In genomic region chr4:134117012-134117411, GRCm38 (mm10) we compare ENCODE assay signal across 8 mouse cellular contexts. TPM values are rescaled to one million over a fixed set of nuclear protein-coding genes. Genes with fewer than 3 reads are reported as not detected.
A peak's percentile ranks its signal among the peaks of the same experiment; 100 is the strongest.
DNase-seq lines count a peak whose midpoint lies in the region; ATAC-seq lines count a peak whose summit lies in the region.
"Had no signal": no experiment of that assay in that cellular context is flagged by ENCODE, and none has a peak within 500 bp of the region (broad histone marks: within the 10 kb centered on the region; RNA-seq: fewer than 3 reads in every experiment).

No protein-coding gene starts in this region.

- 17% methylated on average over 8 of the region's 8 CpGs for WGBS in liver, embryonic 12.5 days (ENCODE audit: insufficient replicate concordance)

- H3K4me3 ChIP-seq in liver, embryonic 12.5 days, result no peak overlapping the region
- H3K4me3 ChIP-seq: neural tube, embryonic 12.5 days had no signal

- peaks cover 74% of the 10 kb centered on the region for H3K4me1 ChIP-seq in liver, embryonic 12.5 days

- H3K36me3 ChIP-seq in liver, embryonic 12.5 days, result no peaks in the 10 kb centered on the region
- H3K36me3 ChIP-seq: neural tube, embryonic 12.5 days had no signal

- peak; percentile 91 for DNase-seq in ES-CJ7 (ENCODE audit: low read depth, low spot score)
- DNase-seq in spleen, postnatal 10 days (ENCODE audit: low spot score in 2 of 2), result peak; percentile 27 to 70
- no peak for DNase-seq in adrenal gland, adult 2 months
- no peak for DNase-seq in left cerebral cortex, postnatal 4 days

- H3K27me3 ChIP-seq in liver, embryonic 12.5 days (replicated peaks), result no peaks in the 10 kb centered on the region
- H3K27me3 ChIP-seq: neural tube, embryonic 12.5 days had no signal

- peak overlapping the region; percentile 37; the same call in 1 of the 2 replicates for H3K27ac ChIP-seq in liver, embryonic 12.5 days
- H3K27ac ChIP-seq: neural tube, embryonic 12.5 days had no signal

- no peaks in the 10 kb centered on the region for H3K9me3 ChIP-seq in liver, embryonic 12.5 days (replicated peaks)
- H3K9me3 ChIP-seq: neural tube, embryonic 12.5 days had no signal

- H3K4me2 ChIP-seq in liver, embryonic 12.5 days, result no peak overlapping the region
- H3K4me2 ChIP-seq: neural tube, embryonic 12.5 days had no signal

- peak; percentile 74 for ATAC-seq in CD4-positive, CD25-positive, alpha-beta regulatory T cell, adult 4 months
- no peak for ATAC-seq in liver, embryonic 12.5 days
- no peak for ATAC-seq in erythroid progenitor cell, adult 5-6 weeks (replicated peaks; ENCODE audit: low FRiP score, poor library complexity, severe bottlenecking)

- intact Hi-C loops in left cerebral cortex, postnatal 4 days (cut with DNase I), result no loop called here

- H3K9ac ChIP-seq in liver, embryonic 12.5 days, result no peak overlapping the region
- H3K9ac ChIP-seq: neural tube, embryonic 12.5 days had no signal

RNA-seq across cellular contexts. Expression of gene Sh3bgrl3, which starts 11.6 kb away (rescaled TPM):
- 1,000 to 10,000 TPM in 1 of 2 experiments, 100 to 1,000 TPM in 1; 977 to 1,004 TPM for polyA plus RNA-seq in CD4-positive, CD25-positive, alpha-beta regulatory T cell, adult 4 months (2017; shearing (Covaris generic))
- 187 and 205 TPM in 2 replicates for polyA plus RNA-seq in liver, embryonic 12.5 days (2016; fragmentation: Nextera tagmentation; extraction: Ambion mirVana)
- total RNA-seq in adrenal gland, adult 2 months (2021), result 100 to 1,000 TPM in 1 of 2 experiments, 10 to 100 TPM in 1; 99.6 to 109 TPM
- polyA plus RNA-seq in adrenal gland, adult 2 months (2012; rRNA removed), result 380 and 502 TPM in 2 replicates
- 100 to 1,000 TPM; 214 to 231 TPM for total RNA-seq in left cerebral cortex, postnatal 4 days (2021)
- 129 and 180 TPM in 2 replicates for total RNA-seq in erythroid progenitor cell, adult 5-6 weeks (2015; ENCODE audit: low replicate concordance)
- total RNA-seq in erythroid progenitor cell, adult 5-6 weeks (2017; ENCODE audit: low replicate concordance), result 22.6 and 67.0 TPM in 2 replicates

RNA-seq across cellular contexts. Expression of gene Ubxn11, which starts 14.6 kb away (rescaled TPM):
- polyA plus RNA-seq in CD4-positive, CD25-positive, alpha-beta regulatory T cell, adult 4 months (2017; shearing (Covaris generic)), result 10 to 100 TPM; 31.2 to 54.2 TPM
- 3.4 and 3.7 TPM in 2 replicates for polyA plus RNA-seq in liver, embryonic 12.5 days (2016; fragmentation: Nextera tagmentation; extraction: Ambion mirVana)
- 1 to 10 TPM; 5.4 to 6.7 TPM for total RNA-seq in adrenal gland, adult 2 months (2021)
- 7.5 and 10.1 TPM in 2 replicates for polyA plus RNA-seq in adrenal gland, adult 2 months (2012; rRNA removed)
- 10 to 100 TPM; 16.9 to 24.0 TPM for total RNA-seq in left cerebral cortex, postnatal 4 days (2021)
- not detected in 2 replicates for total RNA-seq in erythroid progenitor cell, adult 5-6 weeks (2015; ENCODE audit: low replicate concordance)
- 4.5 TPM in 1 of 2 replicates, not detected in the other for total RNA-seq in erythroid progenitor cell, adult 5-6 weeks (2017; ENCODE audit: low replicate concordance)

RNA-seq across cellular contexts. Expression of gene Cd52, which starts 22.1 kb away (rescaled TPM):
- 1,000 to 10,000 TPM; 2,918 to 3,094 TPM for polyA plus RNA-seq in CD4-positive, CD25-positive, alpha-beta regulatory T cell, adult 4 months (2017; shearing (Covaris generic))
- 18.5 and 21.5 TPM in 2 replicates for polyA plus RNA-seq in liver, embryonic 12.5 days (2016; fragmentation: Nextera tagmentation; extraction: Ambion mirVana)
- 10 to 100 TPM; 17.0 to 23.2 TPM for total RNA-seq in adrenal gland, adult 2 months (2021)
- polyA plus RNA-seq in adrenal gland, adult 2 months (2012; rRNA removed), result 9.5 and 9.7 TPM in 2 replicates
- 1 to 10 TPM; 1.1 to 1.6 TPM for total RNA-seq in left cerebral cortex, postnatal 4 days (2021)
- 157 and 288 TPM in 2 replicates for total RNA-seq in erythroid progenitor cell, adult 5-6 weeks (2015; ENCODE audit: low replicate concordance)
- 103 and 211 TPM in 2 replicates for total RNA-seq in erythroid progenitor cell, adult 5-6 weeks (2017; ENCODE audit: low replicate concordance)

RNA-seq across cellular contexts. Expression of gene Crybg2, which starts 56.4 kb away (rescaled TPM):
- 10 to 100 TPM; 20.9 to 28.2 TPM for polyA plus RNA-seq in CD4-positive, CD25-positive, alpha-beta regulatory T cell, adult 4 months (2017; shearing (Covaris generic))
- 0.71 and 0.82 TPM in 2 replicates for polyA plus RNA-seq in liver, embryonic 12.5 days (2016; fragmentation: Nextera tagmentation; extraction: Ambion mirVana)
- total RNA-seq in adrenal gland, adult 2 months (2021), result under 1 TPM; 0.14 to 0.46 TPM
- 0.12 and 0.21 TPM in 2 replicates for polyA plus RNA-seq in adrenal gland, adult 2 months (2012; rRNA removed)
- 1 to 10 TPM; 5.8 to 8.5 TPM for total RNA-seq in left cerebral cortex, postnatal 4 days (2021)
- total RNA-seq in erythroid progenitor cell, adult 5-6 weeks (2015; ENCODE audit: low replicate concordance), result 5.0 TPM in 1 of 2 replicates, not detected in the other
- not detected in 2 replicates for total RNA-seq in erythroid progenitor cell, adult 5-6 weeks (2017; ENCODE audit: low replicate concordance)

Comparison
In these comparisons a context has a peak if more than half of its experiments do, and no peak if none do; other contexts are left out.
1. DNase-seq: peak in ES-CJ7 (single experiment) and spleen, postnatal 10 days (2 of 2); none in adrenal gland, adult 2 months (single experiment) and left cerebral cortex, postnatal 4 days (single experiment).
2. RNA of gene Cd52, which starts 22.1 kb away (total RNA-seq): 103 to 288 TPM in erythroid progenitor cell, adult 5-6 weeks; 17.0 to 23.2 TPM in adrenal gland, adult 2 months and 1.1 to 1.6 TPM in left cerebral cortex, postnatal 4 days; every median in the first group is over 4 times any median in the second.